Mouse (Mus musculus) cerebellum, adult 2 months (tissue): ENCODE results near the gene Dgcr2. TPM values are rescaled to one million over a fixed set of nuclear protein-coding genes. Genes with fewer than 3 reads are reported as not detected.

Experiments used
- DNase-seq, 2 experiments: peaks; one replicate each; pipeline ENCODE4 v3.0.0; 2021
- H3K27ac ChIP-seq: fragments of 200-500 bp; 2 replicates; pipeline ENCODE4 v1.5.1; 2012; ENCODE audit warnings: low read length, control low read depth, inconsistent platforms; ENCODE audit not compliant: insufficient read depth
- H3K27me3 ChIP-seq: fragments of 200-500 bp; 2 replicates; pipeline ENCODE4 v1.6.1; 2012; ENCODE audit warnings: inconsistent platforms, mild to moderate bottlenecking, low read length, moderate library complexity; ENCODE audit not compliant: control insufficient read depth, insufficient read depth
- H3K4me1 ChIP-seq: fragments of 200-500 bp; 2 replicates; pipeline ENCODE4 v1.6.1; 2011; ENCODE audit warnings: low read length; ENCODE audit not compliant: control insufficient read depth, insufficient read depth
- H3K4me3 ChIP-seq: fragments of 200-500 bp; replicated peaks from 2 replicates; pipeline ENCODE3; 2011; ENCODE audit warnings: mild to moderate bottlenecking, low read depth, low read length, control low read depth; ENCODE audit not compliant: insufficient read depth
- CTCF ChIP-seq: fragments of 200-500 bp; IDR thresholded peaks from 2 replicates; pipeline ENCODE4 v1.5.1; 2011; ENCODE audit warnings: low read depth, mild to moderate bottlenecking, control low read depth, low read length, moderate library complexity, borderline replicate concordance; ENCODE audit not compliant: insufficient read depth
- POLR2A ChIP-seq: fragments of 200-500 bp; IDR thresholded peaks from 2 replicates; pipeline ENCODE4 v1.6.1; 2011; ENCODE audit warnings: low read length, control low read depth, borderline replicate concordance; ENCODE audit not compliant: insufficient read depth
- WGBS: fragments of 180-500 bp; shearing (Covaris S2); methylation state at CpG from one replicate; pipeline ENCODE4 v1.1.7; 2018; 5-methylcytosine and 5-hydroxymethylcytosine counted together
- polyA plus RNA-seq: library from polyadenylated mRNA; depleted of rRNA; stranded (reverse); fragments of >200 nt; gene quantifications from 2 replicates; pipeline ENCODE4 v1.2.3, GENCODE M21; 2012

Gene Dgcr2
- polyA plus RNA-seq, 1 experiment, result 145 TPM

DNA sequence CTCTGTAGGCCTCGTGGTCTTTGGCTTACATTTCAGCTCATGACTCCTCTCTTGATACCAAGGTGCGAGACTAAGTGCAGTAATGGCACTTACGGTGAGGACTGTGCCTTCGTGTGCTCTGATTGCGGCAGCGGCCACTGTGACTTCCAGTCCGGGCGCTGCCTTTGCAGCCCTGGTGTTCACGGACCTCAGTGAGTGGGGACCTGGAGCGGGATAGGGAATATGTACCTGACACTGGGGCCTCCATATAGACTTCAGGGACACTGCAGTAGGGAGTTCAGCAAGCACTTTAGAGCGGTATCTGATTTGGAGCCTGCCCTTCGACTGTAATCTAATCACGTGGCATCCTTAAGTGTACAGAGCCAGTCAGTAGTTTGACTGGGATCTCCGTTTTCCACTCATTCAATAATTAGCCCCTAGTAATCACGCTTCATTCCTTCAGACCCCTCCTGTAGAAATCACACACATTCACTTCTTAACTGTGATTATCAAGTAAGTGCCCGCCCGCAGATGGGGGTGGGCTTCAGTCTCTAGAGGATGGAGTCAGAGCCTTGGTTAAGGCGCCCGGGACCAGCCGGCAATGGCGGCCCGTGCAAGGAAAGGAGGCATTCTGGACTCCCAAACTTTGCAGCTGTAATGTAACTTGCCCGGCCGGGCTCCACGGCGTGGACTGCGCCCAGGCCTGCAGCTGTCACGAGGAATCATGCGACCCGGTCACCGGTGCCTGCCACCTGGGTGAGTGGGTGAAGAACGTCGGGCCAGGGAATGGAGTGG, 94.5 kb downstream of the Dgcr2 start:
- DNase-seq, result no peak
- peaks cover 9% of the 10 kb centered on the region for H3K4me1 ChIP-seq
- 37% methylated on average over 33 of the region's 33 CpGs for WGBS
- TF ChIP-seq POLR2A (no peak), CTCF (no peak)
- no peak overlapping the region for H3K27ac ChIP-seq
- H3K27me3 ChIP-seq, result peaks cover 1% of the 10 kb centered on the region; the same call in 1 of the 2 replicates
- H3K4me3 ChIP-seq, result no peak overlapping the region

DNA sequence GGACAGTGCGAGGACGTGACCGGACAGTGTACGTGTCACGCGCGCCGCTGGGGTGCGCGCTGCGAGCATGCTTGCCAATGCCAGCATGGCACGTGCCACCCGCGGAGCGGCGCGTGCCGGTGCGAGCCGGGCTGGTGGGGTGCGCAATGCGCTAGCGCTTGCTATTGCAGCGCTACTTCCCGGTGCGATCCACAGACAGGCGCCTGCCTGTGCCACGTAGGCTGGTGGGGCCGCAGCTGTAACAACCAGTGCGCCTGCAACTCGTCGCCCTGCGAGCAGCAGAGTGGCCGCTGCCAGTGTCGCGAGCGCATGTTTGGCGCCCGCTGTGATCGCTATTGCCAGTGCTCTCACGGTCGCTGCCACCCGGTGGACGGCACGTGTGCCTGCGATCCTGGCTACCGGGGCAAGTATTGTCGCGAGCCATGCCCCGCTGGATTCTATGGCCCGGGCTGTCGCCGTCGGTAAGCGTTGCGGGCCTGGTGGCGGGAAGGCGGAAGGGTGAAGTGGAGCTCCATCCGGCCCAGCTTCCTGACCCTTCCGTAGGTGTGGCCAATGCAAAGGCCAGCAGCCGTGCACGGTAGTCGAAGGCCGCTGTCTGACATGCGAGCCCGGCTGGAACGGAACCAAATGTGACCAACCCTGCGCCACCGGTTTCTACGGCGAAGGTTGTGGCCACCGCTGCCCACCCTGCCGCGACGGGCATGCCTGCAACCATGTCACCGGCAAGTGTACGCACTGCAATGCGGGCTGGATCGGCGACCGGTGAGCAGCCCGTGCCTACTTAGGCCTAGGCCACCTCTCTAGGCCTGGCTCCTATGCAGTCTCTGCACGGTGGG, 95.3 kb downstream of the Dgcr2 start:
- H3K27ac ChIP-seq, result no peak overlapping the region
- peak overlapping the region; percentile 25 for H3K4me3 ChIP-seq
- H3K27me3 ChIP-seq, result peaks cover 1% of the 10 kb centered on the region; the same call in 1 of the 2 replicates
- peaks cover 9% of the 10 kb centered on the region for H3K4me1 ChIP-seq
- TF ChIP-seq POLR2A (no peak), CTCF (no peak)
- DNase-seq, result peak in 1 of 2 experiments; percentile 51
- 4% methylated on average over 83 of the region's 83 CpGs for WGBS

DNA sequence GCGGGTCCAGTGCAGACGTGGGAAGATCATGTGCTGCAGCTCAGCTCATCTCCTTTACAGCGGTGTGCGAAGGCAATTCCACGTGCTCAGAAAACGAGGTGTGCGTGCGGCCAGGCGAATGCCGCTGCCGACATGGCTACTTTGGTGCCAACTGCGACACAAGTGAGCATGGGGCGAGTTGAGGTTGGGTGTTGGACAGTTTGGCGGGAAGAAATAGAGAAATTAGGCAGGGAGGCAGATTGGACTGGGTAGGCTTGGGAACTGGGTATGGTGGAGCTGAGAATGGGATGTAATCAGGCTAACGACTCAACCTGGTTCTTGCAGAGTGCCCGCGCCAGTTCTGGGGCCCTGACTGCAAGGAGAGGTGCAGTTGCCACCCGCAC, 95.9 kb downstream of the Dgcr2 start:
- peaks cover 9% of the 10 kb centered on the region for H3K4me1 ChIP-seq
- WGBS, result 6% methylated on average over 18 of the region's 18 CpGs

DNA sequence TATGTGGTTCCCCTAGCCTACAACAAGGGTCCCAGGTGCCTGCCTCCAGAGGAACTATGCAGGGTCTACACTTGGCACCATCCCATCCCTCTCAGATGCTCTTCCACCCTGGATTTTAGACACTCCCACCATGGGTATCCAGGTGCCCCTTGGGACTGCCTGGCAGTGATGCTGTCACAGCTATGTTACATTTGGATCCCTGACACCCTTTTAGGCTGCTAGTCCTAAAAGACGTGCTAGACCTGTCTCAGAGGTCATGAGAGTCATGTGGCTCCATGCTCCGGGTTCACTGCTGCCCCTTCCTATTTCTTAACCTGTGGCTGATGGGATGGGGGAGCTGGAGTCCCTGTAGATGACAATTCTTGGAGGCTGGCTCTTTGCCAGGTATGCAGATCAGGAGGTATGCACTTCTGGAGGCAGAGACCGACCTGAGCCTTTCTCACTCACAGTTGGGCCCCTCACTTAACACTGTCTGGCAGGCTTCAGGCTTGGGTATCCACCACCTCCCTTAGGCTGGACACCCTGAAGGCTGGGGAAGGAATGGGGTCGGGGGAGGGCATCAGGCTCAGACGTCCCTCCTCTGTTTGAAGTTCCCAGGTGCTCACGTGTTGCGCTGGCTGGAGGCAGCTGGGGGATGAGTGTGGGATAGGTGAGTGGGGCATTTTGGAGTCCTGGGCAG, 96.4 kb downstream of the Dgcr2 start:
- Histone ChIP-seq H3K27ac (no peak overlapping the region), H3K4me3 (no peak overlapping the region), H3K4me1 (peaks cover 9% of the 10 kb centered on the region), H3K27me3 (peaks cover 5% of the 10 kb centered on the region; the same call in 1 of the 2 replicates)
- DNase-seq, result no peak
- 20% methylated on average over 7 of the region's 7 CpGs for WGBS
- no peak for TF ChIP-seq POLR2A
- no peak for TF ChIP-seq CTCF

More for the DNA sequence above, 95.9 kb downstream of the Dgcr2 start:
- no peak for DNase-seq
- H3K4me3 ChIP-seq, result peak overlapping the region; percentile 25
- H3K27ac ChIP-seq, result no peak overlapping the region
- TF ChIP-seq CTCF, result no peak
- TF ChIP-seq POLR2A, result no peak
- peaks cover 2% of the 10 kb centered on the region; the same call in 1 of the 2 replicates for H3K27me3 ChIP-seq

DNA sequence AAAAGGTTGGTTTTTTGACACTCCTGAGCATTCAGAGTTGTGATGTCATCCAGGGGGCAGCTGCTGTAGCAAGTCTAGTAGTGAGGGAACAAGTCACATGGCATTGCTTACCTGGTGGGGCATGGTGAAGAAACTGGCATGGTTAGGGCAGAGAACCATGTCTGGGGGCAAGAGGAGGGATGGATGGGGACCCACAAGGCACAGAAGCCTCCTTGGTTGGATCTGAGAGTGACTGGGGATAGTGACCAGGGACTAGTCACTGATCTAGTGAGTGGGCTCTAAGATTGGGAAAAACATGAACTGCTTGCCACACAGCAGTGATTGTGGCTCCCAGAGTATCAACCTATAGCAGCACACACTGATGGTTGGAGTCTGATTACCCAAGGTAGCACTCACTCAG, 98.8 kb downstream of the Dgcr2 start:
- H3K27ac ChIP-seq, result no peak overlapping the region
- no peak for DNase-seq
- peaks cover 5% of the 10 kb centered on the region; the same call in 1 of the 2 replicates for H3K27me3 ChIP-seq
- H3K4me1 ChIP-seq, result peaks cover 9% of the 10 kb centered on the region
- no peak for TF ChIP-seq CTCF
- TF ChIP-seq POLR2A, result no peak
- H3K4me3 ChIP-seq, result no peak overlapping the region

DNA sequence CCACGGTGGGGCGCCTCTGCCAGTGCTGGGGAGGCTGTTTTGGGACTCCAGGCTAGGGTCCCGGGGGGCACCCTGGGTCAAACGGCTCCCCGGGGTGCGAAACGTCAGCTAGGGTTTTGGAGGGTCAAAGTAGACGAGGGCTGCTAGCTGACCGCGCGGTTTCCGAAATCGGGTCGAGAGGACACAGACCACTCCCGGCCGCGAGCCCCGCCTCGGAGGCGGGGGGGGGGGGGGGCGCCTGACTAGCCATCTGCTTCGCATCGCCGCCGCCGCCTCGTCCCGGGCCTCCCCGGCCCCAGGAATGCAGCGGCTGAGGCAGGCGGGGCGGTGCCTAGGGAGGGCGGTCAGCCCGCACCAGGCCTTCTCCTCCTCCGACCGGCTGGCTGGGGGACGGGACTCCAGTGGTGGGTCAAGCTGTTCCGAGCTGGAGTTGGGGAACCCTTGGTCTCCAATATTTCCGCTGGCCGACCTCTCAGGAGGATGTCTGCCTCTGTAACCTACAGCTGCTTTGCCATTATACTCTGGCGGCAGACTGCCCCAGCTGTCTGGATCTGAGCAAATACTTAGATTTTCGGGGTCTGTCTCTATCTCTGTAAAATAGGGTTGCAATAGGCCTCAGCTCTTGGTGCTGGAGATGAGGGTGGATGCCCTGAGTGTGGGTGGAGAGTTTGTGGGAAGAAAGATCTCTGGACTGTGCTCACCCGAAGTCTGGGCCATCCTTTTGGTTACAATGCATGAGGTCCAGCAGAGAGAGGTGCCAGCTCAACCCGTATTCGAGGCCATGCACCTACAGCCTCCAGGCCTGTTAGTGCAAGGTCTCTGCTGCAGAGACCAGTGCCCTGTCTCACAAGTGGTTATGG, 99.8 kb downstream of the Dgcr2 start:
- Histone ChIP-seq H3K4me1 (peaks cover 5% of the 10 kb centered on the region; the same call in 1 of the 2 replicates), H3K4me3 (no peak overlapping the region), H3K27me3 (peaks cover 4% of the 10 kb centered on the region; the same call in 1 of the 2 replicates), H3K27ac (no peak overlapping the region)
- 19% methylated on average over 44 of the region's 45 CpGs for WGBS
- TF ChIP-seq CTCF (no peak), POLR2A (no peak)
- DNase-seq, result no peak

DNA sequence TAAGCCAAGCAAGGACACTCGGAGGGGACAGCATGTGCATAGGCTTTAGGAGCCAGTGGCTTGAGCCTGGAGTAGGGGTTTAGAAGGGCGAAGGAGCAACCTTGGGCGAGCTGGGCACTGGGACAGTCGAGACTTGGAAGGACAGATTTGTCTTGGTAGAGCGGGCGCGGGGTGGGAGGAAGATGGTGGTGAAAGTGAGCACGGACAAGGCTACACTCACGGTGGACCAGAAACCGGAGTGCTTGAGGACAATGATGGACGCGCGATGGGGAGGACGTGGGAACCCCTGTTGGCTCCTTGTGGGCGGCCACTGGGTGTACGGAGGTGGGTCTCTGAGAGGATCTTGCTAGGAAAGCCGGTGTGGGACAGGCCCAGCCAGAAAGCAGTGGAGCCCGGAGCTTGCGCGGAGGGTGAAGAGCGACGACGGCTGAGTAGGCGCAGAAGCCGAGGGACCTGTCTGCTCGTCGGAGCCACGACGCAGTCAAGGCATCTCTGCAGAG, 100.5 kb downstream of the Dgcr2 start:
- DNase-seq, result no peak
- 16% methylated on average over 29 of the region's 29 CpGs for WGBS
- peaks cover 5% of the 10 kb centered on the region; the same call in 1 of the 2 replicates for H3K4me1 ChIP-seq
- no peak overlapping the region for H3K4me3 ChIP-seq
- no peak overlapping the region for H3K27ac ChIP-seq
- no peak for TF ChIP-seq CTCF
- no peak for TF ChIP-seq POLR2A
- H3K27me3 ChIP-seq, result peaks cover 4% of the 10 kb centered on the region; the same call in 1 of the 2 replicates
